Mouse (Mus musculus) Patski (cell line): ENCODE results near the gene Zfp949. TPM values are rescaled to one million over a fixed set of nuclear protein-coding genes. Genes with fewer than 3 reads are reported as not detected.
A peak's percentile ranks its signal among the peaks of the same experiment; 100 is the strongest.

ENCODE experiments used
- ATAC-seq: fragments of 100-300 bp; one replicate; pipeline ENCODE4 v1.8.0; 2021
- CTCF ChIA-PET: fragments of 350-600 bp; sonication (Branson Sonifier 250); formaldehyde crosslinking; loops from one replicate; lab custom pipeline; 2022; ENCODE audit warnings: inconsistent platforms; lab: Charles Lee
- POLR2A ChIA-PET: fragments of 350-600 bp; sonication (Branson Sonifier 250); formaldehyde crosslinking; loops from one replicate; lab custom pipeline; 2022; ENCODE audit warnings: antibody characterized with exemption, inconsistent platforms; lab: Charles Lee
- DNase-seq: peaks from one replicate; pipeline ENCODE4 v3.0.0-alpha.2; 2011; ENCODE audit warnings: low read depth, low spot score
- H3K27me3 ChIP-seq: fragments of 371-371 bp; one replicate; pipeline ENCODE4 v1.5.1; 2021
- CTCF ChIP-seq: fragments of 100-300 bp; IDR thresholded peaks from one replicate; pipeline ENCODE4 v1.5.1; 2021
- in situ Hi-C: fragments of 300-500 bp; cut with MboI; formaldehyde crosslinking; loops from 3 replicates; pipeline ENCODE4 v1.11.1; 2018; ENCODE audit warnings: low pct_unique_long_range_greater_than_20kb, mixed read lengths
- polyA plus RNA-seq: library from polyadenylated mRNA; unstranded; gene quantifications from one replicate; pipeline ENCODE4 v1.2.3, GENCODE M21; 2021

Zfp949 gene
- polyA plus RNA-seq, 1 experiment from 2014 or later: 12.5 TPM

- CTCF ChIA-PET: interaction anchor here (1.4 to 3.7 kb wide), 2 partner anchors 11 to 23 kb away, joined by 11 to 15 read pairs; no protein-coding TSS in a partner anchor
- ATAC-seq (no peak), DNase-seq (no peak)
- in situ Hi-C loops: loop anchor here (5.0 to 25.0 kb wide), 2 partner anchors 40 to 1260 kb away; partner anchors contain the start of genes Cep162 and Syncrip
- H3K27me3 ChIP-seq: no peaks in the 10 kb centered on the region
- TF ChIP-seq CTCF: no peak
- POLR2A ChIA-PET: interaction anchor here (0.6 to 2.2 kb wide), 5 partner anchors 15 to 40 kb away, joined by 3 to 7 read pairs (median 6); no protein-coding TSS in a partner anchor
Observed at GRCm38 (mm10) chr9:88521961-88522568, 25.8 kb upstream of the Zfp949 start.

DNA sequence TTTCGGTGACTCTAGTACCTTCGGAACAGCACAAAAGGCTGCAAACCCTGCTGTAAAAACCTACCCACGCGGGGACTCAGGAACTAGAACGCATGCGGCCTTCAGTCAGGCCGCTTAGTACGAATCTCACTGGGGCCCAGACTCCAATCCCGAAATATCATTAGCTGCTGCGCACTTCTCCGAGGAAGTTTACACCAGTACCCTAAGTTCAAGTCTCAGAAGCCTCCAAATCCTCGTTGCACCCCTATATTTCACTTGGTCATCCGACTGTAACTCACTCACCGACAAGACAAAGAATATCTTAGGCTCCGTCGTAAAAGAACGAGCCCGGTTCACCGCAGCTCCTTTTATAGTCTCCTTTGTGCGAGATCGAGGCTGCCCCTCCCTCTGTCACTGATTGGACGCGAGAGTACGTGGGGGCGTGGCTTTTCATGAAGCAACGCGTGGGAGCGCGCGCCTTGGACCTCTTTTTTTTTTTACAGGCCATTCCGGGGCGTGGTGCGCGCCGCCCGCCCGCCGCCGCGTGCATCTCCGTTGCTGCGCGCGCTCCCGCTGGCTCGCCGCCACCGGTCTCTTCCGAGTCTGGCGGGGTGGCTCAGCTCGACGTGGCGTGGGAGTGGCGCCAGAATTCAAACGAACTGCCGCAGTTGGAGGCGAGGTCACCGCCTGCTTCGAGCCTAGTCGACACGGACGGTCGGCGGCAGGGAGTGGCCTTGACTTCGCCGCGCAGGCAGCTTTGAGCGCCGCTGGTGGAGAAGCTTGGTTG lies 25.1 kb upstream of the Zfp949 start:
- ATAC-seq (peak; percentile 92), DNase-seq (peak; percentile 82)
- ChIA-PET POLR2A (interaction anchor here (0.6 to 2.2 kb wide), 7 partner anchors 14 to 1537 kb away, joined by 3 to 7 read pairs (median 3); no protein-coding TSS in a partner anchor), CTCF (interaction anchor here (1.2 to 3.7 kb wide), 4 partner anchors 11 to 41 kb away, joined by 3 to 15 read pairs (median 7); partner anchors contain the start of gene Syncrip)
- TF ChIP-seq CTCF: peak; percentile 63
- no peaks in the 10 kb centered on the region for H3K27me3 ChIP-seq
- in situ Hi-C loops: loop anchor here (5.0 to 25.0 kb wide), 2 partner anchors 40 to 1260 kb away; partner anchors contain the start of genes Cep162 and Syncrip

DNA sequence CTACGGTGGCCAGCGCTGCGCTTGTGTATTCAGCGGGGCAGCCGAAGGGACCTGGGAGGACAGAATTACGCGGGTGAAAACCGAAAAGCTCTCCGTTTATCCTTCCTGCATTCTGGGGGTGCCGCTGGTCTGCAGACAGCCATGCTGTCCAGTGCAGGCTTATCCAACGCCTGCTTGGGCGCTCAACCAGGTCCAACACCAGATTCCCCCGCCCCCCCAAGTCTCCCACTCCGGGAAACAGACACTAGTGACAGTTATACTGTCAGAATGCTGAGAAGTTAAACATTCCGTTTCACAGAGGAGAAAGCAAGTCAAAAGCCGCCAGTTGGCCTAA lies 24.5 kb upstream of the Zfp949 start:
- ChIA-PET CTCF (interaction anchor here (1.2 to 3.7 kb wide), 4 partner anchors 10 to 41 kb away, joined by 3 to 15 read pairs (median 7); partner anchors contain the start of gene Syncrip), POLR2A (interaction anchor here (0.9 to 2.2 kb wide), 5 partner anchors 14 to 41 kb away, joined by 3 to 7 read pairs (median 6); no protein-coding TSS in a partner anchor)
- no peak for TF ChIP-seq CTCF
- no peaks in the 10 kb centered on the region for H3K27me3 ChIP-seq
- in situ Hi-C loops: loop anchor here (5.0 to 25.0 kb wide), 2 partner anchors 41 to 1261 kb away; partner anchors contain the start of genes Cep162 and Syncrip
- ATAC-seq: no peak
- no peak for DNase-seq

GRCm38 (mm10) chr9:88524367-88524766 lies 23.5 kb upstream of the Zfp949 start:
- CTCF ChIA-PET: interaction anchor here (3.7 kb wide), 1 partner anchor 21 kb away, joined by 15 read pairs; no protein-coding TSS in a partner anchor
- ATAC-seq: no peak
- in situ Hi-C loops: loop anchor here (5.0 to 25.0 kb wide), 2 partner anchors 42 to 1262 kb away; partner anchors contain the start of genes Cep162 and Syncrip
- peak; percentile 37 for TF ChIP-seq CTCF
- no peaks in the 10 kb centered on the region for H3K27me3 ChIP-seq
- no peak for DNase-seq
- POLR2A ChIA-PET: no interaction called here

DNA sequence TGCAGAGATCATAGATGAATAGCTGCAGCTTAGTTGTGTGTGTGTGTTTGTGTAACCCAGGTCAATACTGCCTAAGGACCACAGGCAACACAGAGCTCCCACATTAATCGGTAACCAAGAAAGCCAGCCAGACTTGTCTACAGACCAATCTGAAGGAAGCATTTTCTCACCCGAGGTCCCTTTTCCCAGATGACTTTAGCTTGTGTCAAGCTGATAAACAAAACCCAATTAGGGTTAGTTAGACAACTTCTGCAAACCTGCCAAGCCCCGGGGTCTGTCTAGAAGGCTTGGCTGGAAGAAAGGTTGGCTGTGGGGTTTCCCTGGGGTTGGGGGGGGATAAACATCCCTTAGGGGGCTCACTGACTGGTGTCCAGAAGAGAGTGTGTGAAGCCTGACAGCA lies 23.0 kb upstream of the Zfp949 start:
- TF ChIP-seq CTCF: no peak
- ATAC-seq (no peak), DNase-seq (no peak)
- in situ Hi-C loops: loop anchor here (5.0 to 25.0 kb wide), 3 partner anchors 42 to 1262 kb away; partner anchors contain the start of genes Cep162, Mthfsl and Syncrip
- ChIA-PET POLR2A (no interaction called here), CTCF (interaction anchor here (3.7 kb wide), 1 partner anchor 21 kb away, joined by 15 read pairs; no protein-coding TSS in a partner anchor)
- no peaks in the 10 kb centered on the region for H3K27me3 ChIP-seq

DNA sequence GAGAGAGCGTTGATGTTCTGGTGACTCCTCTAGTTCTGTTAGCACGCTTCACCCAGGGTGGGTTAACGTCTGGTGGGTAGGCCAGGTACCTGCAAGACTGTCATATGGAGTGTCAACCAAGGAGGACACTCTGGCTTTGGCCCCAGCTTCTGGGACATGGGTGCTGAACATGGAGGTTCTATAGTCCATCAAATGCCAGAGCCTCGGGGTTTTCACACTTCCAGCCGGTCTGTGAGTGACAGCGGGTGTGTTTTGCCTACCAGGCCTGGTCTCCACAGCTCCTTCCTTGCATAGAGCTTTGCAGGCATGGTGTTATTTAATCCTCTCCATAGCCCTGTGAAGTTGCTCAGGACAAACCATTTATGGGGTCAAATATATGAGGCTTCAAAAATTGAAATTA lies 22.5 kb upstream of the Zfp949 start:
- no peaks in the 10 kb centered on the region for H3K27me3 ChIP-seq
- DNase-seq (no peak), ATAC-seq (no peak)
- in situ Hi-C loops: loop anchor here (25.0 kb wide), 1 partner anchor 187 kb away; the partner anchor contains the start of gene Mthfsl
- TF ChIP-seq CTCF: no peak
- CTCF ChIA-PET: interaction anchor here (3.7 kb wide), 1 partner anchor 20 kb away, joined by 15 read pairs; no protein-coding TSS in a partner anchor
- POLR2A ChIA-PET: no interaction called here

- H3K27me3 ChIP-seq: no peaks in the 10 kb centered on the region
- in situ Hi-C loops: loop anchor here (25.0 kb wide), 1 partner anchor 184 kb away; the partner anchor contains the start of gene Mthfsl
- ATAC-seq (no peak), DNase-seq (no peak)
- POLR2A ChIA-PET: no interaction called here
- CTCF ChIA-PET: no interaction called here
- no peak for TF ChIP-seq CTCF
Observed at GRCm38 (mm10) chr9:88527956-88528355, 19.9 kb upstream of the Zfp949 start.

GRCm38 (mm10) chr9:88528736-88529135 lies 19.1 kb upstream of the Zfp949 start:
- no peaks in the 10 kb centered on the region for H3K27me3 ChIP-seq
- no peak for TF ChIP-seq CTCF
- ChIA-PET CTCF (no interaction called here), POLR2A (no interaction called here)
- in situ Hi-C loops: loop anchor here (25.0 kb wide), 1 partner anchor 184 kb away; the partner anchor contains the start of gene Mthfsl
- DNase-seq (no peak), ATAC-seq (no peak)

DNA sequence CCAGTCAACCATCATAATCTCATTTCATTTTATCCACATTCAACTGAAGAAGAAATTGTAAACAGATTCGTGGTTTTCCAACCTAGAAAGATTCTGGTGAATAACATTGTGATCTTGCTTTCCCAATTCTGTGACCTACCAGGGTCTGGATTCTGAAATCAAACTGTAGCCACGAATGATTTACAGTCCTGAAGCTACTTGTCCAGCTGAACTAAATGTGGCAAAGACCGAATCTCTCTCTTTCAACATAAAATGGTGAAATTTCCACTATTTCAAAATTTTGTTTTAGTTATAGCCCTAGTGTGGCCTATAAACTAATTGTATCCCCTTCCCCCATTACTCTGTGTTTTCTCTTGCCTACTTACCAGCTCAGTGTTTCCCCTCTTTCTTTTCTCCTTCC lies 18.2 kb upstream of the Zfp949 start:
- no peak for TF ChIP-seq CTCF
- H3K27me3 ChIP-seq: no peaks in the 10 kb centered on the region
- DNase-seq (no peak), ATAC-seq (no peak)
- CTCF ChIA-PET: interaction anchor here (1.1 to 1.4 kb wide), 2 partner anchors 13 to 16 kb away, joined by 3 read pairs; no protein-coding TSS in a partner anchor
- in situ Hi-C loops: loop anchor here (25.0 kb wide), 1 partner anchor 183 kb away; the partner anchor contains the start of gene Mthfsl
- POLR2A ChIA-PET: no interaction called here
